Mouse (Mus musculus) lung, adult 2 months (tissue): ENCODE results near the gene Pabpc4l.
"Not testable (repeated sequence)": the region's sequence is repeated elsewhere in the genome, so short reads cannot be mapped to it uniquely, and the experiment has no call there.

Experiments
- CTCF ChIP-seq: fragments of 200-500 bp; IDR thresholded peaks from 2 replicates; pipeline ENCODE4 v1.5.1; 2011; ENCODE audit warnings: mild to moderate bottlenecking, low read length, control low read depth; ENCODE audit not compliant: insufficient read depth
- POLR2A ChIP-seq: fragments of 200-500 bp; IDR thresholded peaks from 2 replicates; pipeline ENCODE4 v1.6.1; 2011; ENCODE audit warnings: low read depth, mild to moderate bottlenecking, control low read depth, low read length, borderline replicate concordance; ENCODE audit errors: extremely low read depth

DNA sequence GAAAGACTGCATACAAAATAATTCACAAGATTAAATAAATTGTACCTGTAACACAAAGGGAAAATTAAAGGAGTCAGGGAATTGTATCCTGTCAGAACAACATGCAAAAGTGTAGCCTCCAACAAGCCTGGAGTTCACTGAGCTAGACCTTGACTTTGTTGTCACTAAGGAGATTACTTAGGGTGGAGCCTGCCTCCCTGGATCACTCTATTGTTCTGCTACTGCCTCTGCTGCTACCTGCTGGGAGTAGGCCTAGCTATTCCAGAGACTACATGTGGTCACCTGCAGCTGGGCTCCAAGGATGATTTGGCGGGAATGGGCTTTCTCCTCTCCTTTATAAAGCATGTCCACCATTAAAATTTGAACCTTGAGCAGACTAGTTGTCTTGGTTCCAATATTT, 38.1 kb upstream of the Pabpc4l start:
- TF ChIP-seq CTCF, POLR2A: not testable (repeated sequence)
